Mouse (Mus musculus) embryonic facial prominence, embryonic 12.5 days (tissue): Measurements from ENCODE around the gene Ptprk. TPM values are rescaled to one million over a fixed set of nuclear protein-coding genes. Genes with fewer than 3 reads are reported as not detected.

Source experiments
- ATAC-seq: fragments of 200-750 bp; cut with Nextera tagmentation; 2 replicates; pipeline ENCODE4 v1.8.0; 2017; ENCODE audit not compliant: insufficient number of reproducible peaks, insufficient read depth, low FRiP score, low TSS enrichment
- H3K27ac ChIP-seq: fragments of 300-500 bp; sonication (generic); 2 replicates; pipeline ENCODE4 v1.5.1; 2016; ENCODE audit warnings: mild to moderate bottlenecking
- H3K27me3 ChIP-seq: fragments of 300-500 bp; sonication (generic); 2 replicates; pipeline ENCODE4 v1.6.1; 2016; ENCODE audit warnings: mild to moderate bottlenecking, moderate library complexity
- H3K36me3 ChIP-seq: fragments of 300-500 bp; sonication (generic); 2 replicates; pipeline ENCODE4 v1.6.1; 2016; ENCODE audit warnings: mild to moderate bottlenecking
- H3K4me1 ChIP-seq: fragments of 300-500 bp; sonication (generic); 2 replicates; pipeline ENCODE4 v1.6.1; 2016
- H3K4me2 ChIP-seq: fragments of 300-500 bp; sonication (generic); replicated peaks from 2 replicates; pipeline ENCODE4 v1.6.1; 2016; ENCODE audit warnings: mild to moderate bottlenecking, moderate library complexity
- H3K4me3 ChIP-seq: fragments of 300-500 bp; sonication (generic); 2 replicates; pipeline ENCODE4 v1.5.1; 2016; ENCODE audit warnings: mild to moderate bottlenecking
- H3K9ac ChIP-seq: fragments of 300-500 bp; sonication (generic); 2 replicates; pipeline ENCODE4 v1.6.1; 2016; ENCODE audit warnings: mild to moderate bottlenecking, moderate library complexity
- H3K9me3 ChIP-seq: fragments of 300-500 bp; sonication (generic); 2 replicates; pipeline ENCODE4 v1.6.1; 2016; ENCODE audit warnings: mild to moderate bottlenecking, moderate library complexity
- WGBS: fragments of 180-500 bp; shearing (Covaris S2); methylation state at CpG from one replicate; pipeline ENCODE4 v1.1.7; 2016; 5-methylcytosine and 5-hydroxymethylcytosine counted together
- polyA plus RNA-seq: library from polyadenylated mRNA; unstranded; fragments of >200 nt; fragmentation: Nextera tagmentation; extraction: Ambion mirVana; gene quantifications from 2 replicates; pipeline ENCODE4 v1.2.1, GENCODE M21; 2016

Ptprk gene
- polyA plus RNA-seq, 1 experiment from 2014 or later = 36.8 TPM

DNA sequence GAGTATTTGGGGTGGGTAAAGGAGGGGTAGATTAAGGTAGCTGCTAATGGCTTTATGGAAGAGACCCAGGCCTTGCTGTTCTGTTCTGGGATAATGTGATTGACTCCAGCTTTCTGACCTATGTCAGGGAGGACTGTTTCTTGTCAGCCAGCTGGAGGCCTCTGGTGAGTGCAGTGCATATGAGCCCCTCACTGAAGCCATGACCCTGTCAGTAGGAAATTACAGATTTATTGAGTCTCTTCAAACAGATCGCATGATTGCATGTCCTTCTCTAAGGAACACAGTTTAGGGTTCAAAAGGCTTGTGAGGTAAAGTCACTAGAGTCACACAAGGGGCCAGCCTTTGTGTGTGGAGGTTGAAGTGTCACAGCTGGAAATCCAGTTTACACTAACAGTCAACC lies 236.7 kb downstream of the Ptprk start:
- no peak for ATAC-seq
- peaks cover 4% of the 10 kb centered on the region; the same call in 1 of the 2 replicates for H3K4me1 ChIP-seq
- no peak overlapping the region for H3K4me2 ChIP-seq
- H3K27me3 ChIP-seq = no peaks in the 10 kb centered on the region
- 36% methylated on average over 1 of the region's 1 CpGs for WGBS
- no peak overlapping the region for H3K27ac ChIP-seq
- H3K9ac ChIP-seq = no peak overlapping the region
- no peaks in the 10 kb centered on the region for H3K9me3 ChIP-seq
- H3K36me3 ChIP-seq = no peaks in the 10 kb centered on the region
- no peak overlapping the region for H3K4me3 ChIP-seq

DNA sequence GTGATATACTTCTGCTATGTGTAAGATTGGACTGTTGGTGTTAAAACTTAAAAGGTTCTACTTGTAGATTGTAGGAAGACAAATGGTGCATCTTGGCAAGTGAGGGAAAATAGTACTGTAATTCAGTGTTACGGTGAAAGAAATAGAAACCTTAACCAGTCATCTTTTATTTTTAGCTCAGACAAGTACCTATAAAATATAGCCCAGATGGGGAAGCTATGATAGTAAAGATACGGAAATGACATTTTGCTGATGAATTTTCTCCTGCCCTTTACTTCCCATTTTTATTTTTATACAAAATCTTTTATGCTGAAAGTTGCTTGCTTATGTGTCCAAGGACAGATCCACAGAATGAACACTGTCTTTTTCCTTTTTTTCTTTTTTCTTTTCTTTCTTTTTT lies 248.4 kb downstream of the Ptprk start:
- WGBS = 90% methylated on average over 2 of the region's 2 CpGs
- H3K27me3 ChIP-seq = no peaks in the 10 kb centered on the region

DNA sequence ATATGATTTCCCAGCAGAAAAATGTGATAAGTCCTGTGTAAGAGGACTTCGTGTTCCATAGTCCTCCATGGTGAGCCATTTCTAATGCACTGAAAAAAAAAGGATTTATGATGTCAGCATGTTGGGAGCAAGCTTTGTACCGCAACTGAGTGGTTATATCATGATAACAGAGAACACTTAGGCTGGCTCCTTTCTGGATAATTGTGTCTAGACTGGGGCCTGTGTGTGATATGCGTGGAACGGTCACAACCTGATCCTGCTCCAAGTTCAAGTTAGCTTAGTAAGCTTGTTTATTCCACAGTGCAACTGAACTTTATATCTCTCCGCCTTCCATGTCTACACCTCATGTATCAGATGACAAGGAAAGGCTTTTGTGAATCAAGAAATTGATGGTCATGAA lies 260.6 kb downstream of the Ptprk start:
- no peaks in the 10 kb centered on the region for H3K9me3 ChIP-seq

More for the DNA sequence above, 248.4 kb downstream of the Ptprk start:
- no peak overlapping the region for H3K4me2 ChIP-seq
- H3K36me3 ChIP-seq = no peaks in the 10 kb centered on the region
- no peak for ATAC-seq
- no peak overlapping the region for H3K4me3 ChIP-seq
- no peaks in the 10 kb centered on the region for H3K4me1 ChIP-seq
- H3K9ac ChIP-seq = no peak overlapping the region
- no peak overlapping the region for H3K27ac ChIP-seq
- no peaks in the 10 kb centered on the region for H3K9me3 ChIP-seq

DNA sequence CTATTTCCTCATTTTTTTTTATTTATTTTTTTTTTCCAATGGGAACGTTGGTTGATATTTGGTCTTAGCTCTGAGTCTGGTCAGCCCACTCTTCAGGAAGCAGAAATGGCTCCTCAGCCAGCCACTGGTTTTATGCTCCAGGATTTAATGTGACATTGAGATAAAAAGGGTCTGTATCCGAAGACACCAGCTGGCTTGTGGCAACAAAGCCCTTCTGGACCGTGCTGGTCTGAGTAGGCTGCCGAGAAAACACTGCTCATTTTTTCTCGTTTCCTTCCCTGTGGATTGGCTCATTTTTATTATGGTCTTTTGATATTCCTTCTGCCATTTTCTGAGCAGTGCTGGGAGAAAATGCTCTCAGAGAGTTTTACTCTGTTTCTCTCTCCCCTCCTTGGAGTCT lies 263.9 kb downstream of the Ptprk start:
- WGBS = 72% methylated on average over 5 of the region's 5 CpGs

More for the DNA sequence above, 260.6 kb downstream of the Ptprk start:
- no peaks in the 10 kb centered on the region for H3K36me3 ChIP-seq
- ATAC-seq = no peak
- H3K27me3 ChIP-seq = no peaks in the 10 kb centered on the region
- H3K4me2 ChIP-seq = no peak overlapping the region
- no peak overlapping the region for H3K4me3 ChIP-seq
- no peaks in the 10 kb centered on the region for H3K4me1 ChIP-seq
- H3K27ac ChIP-seq = no peak overlapping the region
- WGBS = 84% methylated on average over 5 of the region's 5 CpGs
- no peak overlapping the region for H3K9ac ChIP-seq

DNA sequence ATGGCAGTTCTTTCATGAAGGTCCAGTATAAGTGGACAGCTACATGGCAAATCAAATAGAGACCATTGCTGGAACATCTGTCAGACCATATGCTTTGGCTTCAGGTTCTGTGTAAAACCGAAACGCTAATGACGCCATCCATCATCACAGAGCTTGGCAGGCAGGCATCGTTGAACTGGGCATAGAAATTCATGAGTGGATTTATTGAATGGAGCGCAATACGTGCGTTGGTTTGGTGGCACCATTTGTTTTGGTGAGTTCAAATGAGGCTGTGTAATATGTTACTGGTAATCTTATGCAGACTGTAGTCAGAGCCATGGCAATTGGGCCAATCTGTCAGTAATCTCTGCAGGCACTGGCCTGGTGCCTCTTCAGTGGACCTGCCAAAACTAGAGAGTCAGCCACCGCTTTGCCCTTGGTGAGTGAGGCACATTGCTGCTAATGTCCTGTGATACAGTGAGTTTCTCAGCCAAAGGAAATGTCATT lies 270.6 kb downstream of the Ptprk start:
- Histone ChIP-seq H3K4me1 (no peaks in the 10 kb centered on the region), H3K9ac (no peak overlapping the region), H3K4me2 (no peak overlapping the region), H3K9me3 (no peaks in the 10 kb centered on the region), H3K27me3 (no peaks in the 10 kb centered on the region), H3K36me3 (no peaks in the 10 kb centered on the region), H3K27ac (no peak overlapping the region), H3K4me3 (no peak overlapping the region)
- no peak for ATAC-seq
- WGBS = 89% methylated on average over 8 of the region's 8 CpGs

More for the DNA sequence above, 263.9 kb downstream of the Ptprk start:
- Histone ChIP-seq H3K4me2 (no peak overlapping the region), H3K27me3 (no peaks in the 10 kb centered on the region), H3K9me3 (no peaks in the 10 kb centered on the region), H3K4me1 (no peaks in the 10 kb centered on the region), H3K4me3 (no peak overlapping the region), H3K27ac (no peak overlapping the region), H3K9ac (no peak overlapping the region), H3K36me3 (no peaks in the 10 kb centered on the region)
- ATAC-seq = no peak

DNA sequence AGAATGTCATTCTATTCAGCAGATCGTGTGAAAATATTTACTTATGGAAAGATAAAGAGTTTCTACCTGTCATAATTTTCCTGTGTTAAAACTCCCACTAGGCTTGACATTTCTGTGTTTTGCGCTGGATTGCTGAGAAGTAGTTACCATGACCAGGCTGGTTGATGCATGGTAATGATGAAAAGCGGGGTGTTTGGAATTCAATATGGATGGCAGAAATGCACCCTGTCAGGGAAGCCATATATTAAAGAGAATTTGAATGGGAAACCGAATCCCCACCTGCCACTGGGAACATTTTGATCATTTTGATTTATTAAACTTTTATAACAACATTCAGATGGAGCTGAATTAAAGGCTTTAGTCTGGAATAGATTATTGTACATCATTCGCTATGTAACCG lies 290.7 kb downstream of the Ptprk start:
- H3K4me1 ChIP-seq = peaks cover 5% of the 10 kb centered on the region
- H3K4me2 ChIP-seq = no peak overlapping the region
- H3K36me3 ChIP-seq = no peaks in the 10 kb centered on the region
- H3K4me3 ChIP-seq = no peak overlapping the region
- H3K9ac ChIP-seq = no peak overlapping the region
- no peak overlapping the region for H3K27ac ChIP-seq
- no peak for ATAC-seq
- 78% methylated on average over 6 of the region's 6 CpGs for WGBS
- H3K9me3 ChIP-seq = no peaks in the 10 kb centered on the region
- H3K27me3 ChIP-seq = no peaks in the 10 kb centered on the region

DNA sequence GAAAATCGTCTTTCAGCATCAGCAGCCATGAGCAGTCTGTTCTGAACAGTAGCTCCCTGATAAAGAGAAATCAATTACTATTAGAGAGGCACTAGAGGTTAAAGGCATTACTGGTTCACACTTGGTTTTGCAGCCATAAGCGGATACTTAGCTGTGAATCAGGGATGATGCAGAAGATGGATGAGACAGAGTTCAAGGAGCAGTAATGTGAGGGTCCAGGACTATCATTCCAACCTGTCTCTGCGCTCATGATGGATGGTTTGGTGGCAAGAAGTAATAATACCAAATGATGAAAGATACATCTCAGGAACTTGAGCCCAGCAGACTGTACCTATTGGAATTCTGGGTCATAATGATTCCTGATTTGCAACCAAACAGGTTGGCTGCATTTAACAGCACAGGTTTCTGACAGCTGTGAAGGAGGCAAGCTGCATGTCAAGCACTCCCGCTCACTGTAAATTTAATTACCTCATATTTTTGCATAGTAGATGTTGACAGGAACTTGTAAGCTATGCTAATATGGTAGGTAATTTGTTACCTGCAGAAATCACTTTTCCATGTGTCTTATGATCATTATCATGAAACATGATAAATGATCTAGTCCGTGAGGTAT lies 291.6 kb downstream of the Ptprk start:
- no peaks in the 10 kb centered on the region for H3K9me3 ChIP-seq
- no peak overlapping the region for H3K4me2 ChIP-seq
- no peaks in the 10 kb centered on the region for H3K36me3 ChIP-seq
- H3K4me1 ChIP-seq = peaks cover 5% of the 10 kb centered on the region
- WGBS = 85% methylated on average over 5 of the region's 5 CpGs
- H3K27ac ChIP-seq = no peak overlapping the region
- H3K9ac ChIP-seq = no peak overlapping the region
- H3K27me3 ChIP-seq = no peaks in the 10 kb centered on the region
- no peak overlapping the region for H3K4me3 ChIP-seq
- no peak for ATAC-seq

DNA sequence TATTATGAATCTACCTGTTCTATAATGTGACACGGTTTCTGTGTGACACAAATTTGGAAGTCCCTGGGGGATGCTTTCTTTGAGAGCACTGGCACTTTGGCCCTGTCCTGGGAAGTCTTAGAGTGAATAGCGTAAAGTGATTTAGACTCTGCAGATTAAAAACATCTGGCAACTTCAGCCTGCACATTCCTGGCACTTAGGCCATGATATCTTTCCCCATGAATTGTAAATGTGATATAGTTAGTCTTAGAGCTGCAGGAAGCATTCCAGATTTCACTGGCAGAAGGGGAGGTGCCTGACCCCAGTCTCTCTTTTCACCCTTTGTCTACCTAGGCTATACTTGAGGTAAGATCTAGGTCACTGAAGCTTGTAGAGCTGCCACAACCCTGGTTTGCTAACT lies 295.2 kb downstream of the Ptprk start:
- Histone ChIP-seq H3K4me1 (peaks cover 5% of the 10 kb centered on the region), H3K27me3 (no peaks in the 10 kb centered on the region), H3K36me3 (no peaks in the 10 kb centered on the region), H3K4me3 (no peak overlapping the region), H3K27ac (no peak overlapping the region), H3K9me3 (no peaks in the 10 kb centered on the region), H3K4me2 (no peak overlapping the region), H3K9ac (no peak overlapping the region)
- 0 out of 2 replicates have a peak, but pooled peaks have one; percentile 72 for ATAC-seq
- 24% methylated on average over 2 of the region's 2 CpGs for WGBS

DNA sequence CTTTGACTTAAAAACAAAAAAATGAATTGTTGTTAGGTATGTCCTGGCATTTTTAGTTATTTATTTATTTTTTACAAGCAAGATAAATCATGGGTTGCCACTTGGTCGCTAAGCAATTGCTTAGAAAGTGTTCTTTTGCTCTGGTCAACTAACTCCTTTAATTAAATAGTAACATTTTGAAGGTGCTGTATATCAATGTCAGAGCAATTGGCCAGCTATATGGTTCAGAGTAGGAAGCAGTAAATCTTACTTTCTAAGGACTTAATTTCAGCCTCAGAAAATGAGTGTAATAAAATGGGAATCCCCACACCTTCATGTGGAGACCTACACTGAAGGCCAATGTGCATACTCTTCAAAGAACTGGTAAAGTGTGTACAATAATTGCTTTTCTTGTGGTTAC lies 300.3 kb downstream of the Ptprk start:
- no peak overlapping the region for H3K27ac ChIP-seq
- no peaks in the 10 kb centered on the region for H3K27me3 ChIP-seq
- no peak overlapping the region for H3K9ac ChIP-seq
- no peak for ATAC-seq
- no peak overlapping the region for H3K4me3 ChIP-seq
- peaks cover 2% of the 10 kb centered on the region for H3K4me1 ChIP-seq
- H3K4me2 ChIP-seq = no peak overlapping the region
- 84% methylated on average over 1 of the region's 1 CpGs for WGBS
- no peaks in the 10 kb centered on the region for H3K9me3 ChIP-seq
- no peaks in the 10 kb centered on the region for H3K36me3 ChIP-seq

DNA sequence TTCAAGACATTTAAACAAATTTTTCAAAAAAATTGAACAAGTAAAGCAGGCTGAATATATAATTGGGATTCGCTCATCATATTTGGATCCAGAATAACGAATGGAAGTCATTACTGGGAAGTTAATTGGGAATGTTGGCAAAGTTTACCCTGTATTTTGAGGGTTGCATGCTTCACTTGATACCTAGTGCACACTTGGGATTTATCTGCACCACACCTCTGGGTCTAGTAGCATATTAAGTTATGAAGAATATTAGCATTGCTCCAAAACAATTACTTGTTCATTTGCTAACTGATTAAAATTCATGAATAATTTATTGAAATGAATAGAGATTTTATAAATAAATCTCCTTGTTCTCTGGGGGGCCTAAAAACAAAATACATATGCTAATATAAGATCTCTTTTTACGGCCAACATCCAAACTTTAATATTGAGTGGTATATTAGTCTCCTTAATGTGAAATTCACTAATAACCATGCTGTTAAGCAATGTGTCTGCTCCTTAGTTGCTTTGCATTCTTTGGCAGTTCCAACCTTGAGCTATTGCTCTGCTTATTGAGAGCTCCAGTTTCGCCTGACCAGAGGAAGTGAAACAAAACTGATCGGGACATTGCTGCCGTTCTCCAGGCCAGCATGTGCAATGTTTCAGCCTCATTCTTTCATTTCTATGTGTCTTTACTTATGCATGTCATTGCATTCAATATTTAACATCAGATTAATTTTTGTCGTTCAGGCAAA lies 305.3 kb downstream of the Ptprk start:
- Histone ChIP-seq H3K9ac (no peak overlapping the region), H3K9me3 (no peaks in the 10 kb centered on the region), H3K27me3 (no peaks in the 10 kb centered on the region), H3K4me2 (no peak overlapping the region), H3K27ac (no peak overlapping the region), H3K4me1 (no peaks in the 10 kb centered on the region), H3K36me3 (no peaks in the 10 kb centered on the region), H3K4me3 (no peak overlapping the region)
- WGBS = 81% methylated on average over 7 of the region's 7 CpGs
- no peak for ATAC-seq

DNA sequence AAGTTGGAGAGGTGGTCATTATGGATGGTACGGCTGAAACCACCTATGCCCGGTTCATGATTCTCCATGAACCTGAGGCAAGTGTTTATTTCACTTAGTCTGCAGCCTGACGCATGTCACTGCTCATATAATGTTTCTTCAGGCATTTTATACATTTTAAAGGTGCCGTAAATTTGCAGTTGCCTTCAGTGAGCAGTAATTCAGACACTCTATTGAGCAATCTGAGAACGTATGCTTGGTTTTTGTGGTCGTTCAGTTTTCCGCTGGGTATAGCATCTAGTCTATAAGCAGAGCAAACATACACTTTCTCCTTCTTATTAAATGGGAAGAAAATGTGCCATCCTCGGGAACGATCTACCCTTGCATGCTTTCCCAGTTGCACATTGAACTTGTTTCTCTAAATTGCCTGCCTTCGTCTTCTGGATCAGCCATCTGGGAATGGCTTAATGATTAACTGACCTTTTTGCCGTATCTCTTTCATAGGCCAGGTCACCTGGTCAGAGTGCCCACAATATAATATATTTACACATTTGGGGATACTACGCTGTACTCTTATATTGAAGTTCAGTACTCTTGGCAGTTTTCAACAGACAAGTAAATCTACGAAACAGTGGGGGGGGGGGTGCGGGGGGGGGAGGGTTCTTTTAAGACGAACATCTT lies 313.1 kb downstream of the Ptprk start:
- 78% methylated on average over 15 of the region's 15 CpGs for WGBS

DNA sequence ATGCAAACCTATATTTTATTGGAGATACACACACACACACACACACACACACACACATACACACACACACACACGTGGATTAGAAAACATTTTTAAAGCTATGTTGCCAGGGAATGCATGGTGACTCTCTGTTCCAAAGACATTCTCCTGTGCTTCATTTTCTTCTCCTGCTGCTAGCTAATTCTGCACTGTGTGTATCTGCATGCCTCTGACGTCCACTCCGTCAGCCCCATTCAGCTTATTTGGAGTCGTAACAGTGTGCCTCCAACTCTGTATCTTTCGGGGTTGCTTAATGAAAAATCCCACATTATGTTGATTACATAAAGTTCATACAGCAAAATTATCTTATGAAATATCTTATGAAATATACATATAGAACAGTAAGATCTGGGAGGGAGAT lies 316.5 kb downstream of the Ptprk start:
- Histone ChIP-seq H3K27me3 (no peaks in the 10 kb centered on the region), H3K4me2 (no peak overlapping the region), H3K27ac (no peak overlapping the region), H3K9me3 (no peaks in the 10 kb centered on the region), H3K36me3 (no peaks in the 10 kb centered on the region), H3K4me3 (no peak overlapping the region), H3K4me1 (peaks cover 7% of the 10 kb centered on the region; the same call in 1 of the 2 replicates), H3K9ac (no peak overlapping the region)
- 93% methylated on average over 5 of the region's 5 CpGs for WGBS
- ATAC-seq = no peak

More for the DNA sequence above, 313.1 kb downstream of the Ptprk start:
- Histone ChIP-seq H3K4me3 (no peak overlapping the region), H3K9ac (no peak overlapping the region), H3K27ac (no peak overlapping the region), H3K4me1 (no peaks in the 10 kb centered on the region), H3K4me2 (no peak overlapping the region), H3K27me3 (no peaks in the 10 kb centered on the region), H3K36me3 (no peaks in the 10 kb centered on the region), H3K9me3 (no peaks in the 10 kb centered on the region)
- ATAC-seq = no peak
